Mouse (Mus musculus) ES-E14 (cell line): ENCODE measurements around the gene Ddx5. TPM values are rescaled to one million over a fixed set of nuclear protein-coding genes. Genes with fewer than 3 reads are reported as not detected.

Experiments used
- DNase-seq: peaks from one replicate; pipeline ENCODE4 v3.0.0-alpha.2; 2013; ENCODE audit warnings: low read depth, low spot score
- H3K27ac ChIP-seq: 2 replicates; pipeline ENCODE4 v1.5.1; 2012; ENCODE audit warnings: low read depth, mild to moderate bottlenecking, low read length, moderate library complexity, mixed read lengths; ENCODE audit not compliant: poor library complexity, insufficient read depth, severe bottlenecking
- H3K36me3 ChIP-seq: 2 replicates; pipeline ENCODE4 v1.6.1; 2012; ENCODE audit warnings: mild to moderate bottlenecking, low read length, moderate library complexity, mixed read lengths; ENCODE audit not compliant: control insufficient read depth, poor library complexity, insufficient read depth, severe bottlenecking
- H3K4me1 ChIP-seq, 2 experiments: fragments of 150-350 bp in 1 of 2; sonication (generic) in 1 of 2; 2 replicates each; pipeline ENCODE4 v1.6.1; 2012; ENCODE audit warnings: low read length in 2 of 2, mild to moderate bottlenecking in 1 of 2, mixed read lengths in 1 of 2; ENCODE audit not compliant: control insufficient read depth in 2 of 2, insufficient read depth in 2 of 2, poor library complexity in 1 of 2
- H3K4me3 ChIP-seq, 2 experiments: fragments of 150-350 bp in 1 of 2; sonication (generic) in 1 of 2; 2 replicates each; pipeline ENCODE4 v1.5.1; 2012; ENCODE audit warnings: low read length in 2 of 2, low read depth in 1 of 2, mild to moderate bottlenecking in 1 of 2, mixed read lengths in 1 of 2; ENCODE audit not compliant: insufficient read depth in 1 of 2, poor library complexity in 1 of 2, severe bottlenecking in 1 of 2
- H3K9ac ChIP-seq: 2 replicates; pipeline ENCODE4 v1.6.1; 2012; ENCODE audit warnings: low read depth, mild to moderate bottlenecking, low read length, mixed read lengths; ENCODE audit not compliant: poor library complexity, insufficient read depth, severe bottlenecking
- H3K9me3 ChIP-seq: fragments of 150-350 bp; sonication (generic); 2 replicates; pipeline ENCODE4 v1.6.1; 2012; ENCODE audit warnings: low read depth, mild to moderate bottlenecking, low read length; ENCODE audit not compliant: control insufficient read depth, insufficient read depth
- CHD2 ChIP-seq: IDR thresholded peaks from 2 replicates; pipeline ENCODE4 v1.6.1; 2014; ENCODE audit warnings: mild to moderate bottlenecking, low read depth, low read length, inconsistent platforms
- HCFC1 ChIP-seq: IDR thresholded peaks from 2 replicates; pipeline ENCODE4 v1.6.1; 2012; ENCODE audit warnings: low read length, inconsistent platforms, borderline replicate concordance; ENCODE audit not compliant: insufficient read depth
- MAFK ChIP-seq: IDR thresholded peaks from 2 replicates; pipeline ENCODE4 v1.6.1; 2014; ENCODE audit warnings: mild to moderate bottlenecking, low read depth, low read length, inconsistent platforms; ENCODE audit not compliant: insufficient read depth
- ZC3H11A ChIP-seq: IDR thresholded peaks from 2 replicates; pipeline ENCODE4 v1.6.1; 2012; ENCODE audit warnings: low read depth, mild to moderate bottlenecking, inconsistent platforms, low read length, borderline replicate concordance
- ZNF384 ChIP-seq: IDR thresholded peaks from 2 replicates; pipeline ENCODE4 v1.6.1; 2012; ENCODE audit warnings: low read depth, low read length, inconsistent platforms
- in situ Hi-C, 2 experiments: fragments of 600-800 bp; cut with MboI; formaldehyde crosslinking; loops; one replicate each; pipeline ENCODE4 v1.15.1; 2025; ENCODE audit warnings: low sequenced_read_pairs in 2 of 2, inconsistent platforms in 1 of 2; ENCODE audit not compliant: unreplicated experiment in 2 of 2
- total RNA-seq: library from RNA; depleted of rRNA; stranded (reverse); fragments of 300-350 nt; gene quantifications from 2 replicates; pipeline ENCODE4 v1.2.3, GENCODE M21; 2012

The Ddx5 gene
- total RNA-seq, 1 experiment = 403 TPM

GRCm38 (mm10) chr11:106819595-106819994 is 30.6 kb upstream of the Ddx5 start:
- no peak for DNase-seq
- Histone ChIP-seq H3K27ac (no peak overlapping the region), H3K9me3 (no peaks in the 10 kb centered on the region), H3K4me3 (no peak overlapping the region), H3K4me1 (no peaks in the 10 kb centered on the region), H3K9ac (no peak overlapping the region), H3K36me3 (peaks cover 26% of the 10 kb centered on the region)
- in situ Hi-C loops = no loop called here
- TF ChIP-seq ZNF384 = no peak
- TF ChIP-seq CHD2 = no peak
- TF ChIP-seq HCFC1 = no peak
- no peak for TF ChIP-seq MAFK
- no peak for TF ChIP-seq ZC3H11A

- H3K9me3 ChIP-seq = no peaks in the 10 kb centered on the region
- TF ChIP-seq ZNF384 (no peak), MAFK (no peak), HCFC1 (no peak), ZC3H11A (no peak), CHD2 (no peak)
- no peak overlapping the region for H3K27ac ChIP-seq
- H3K9ac ChIP-seq = no peak overlapping the region
- in situ Hi-C loops = no loop called here
- no peak for DNase-seq
- H3K36me3 ChIP-seq = peaks cover 26% of the 10 kb centered on the region
- no peak overlapping the region for H3K4me3 ChIP-seq
- no peaks in the 10 kb centered on the region for H3K4me1 ChIP-seq
Measured at GRCm38 (mm10) chr11:106818341-106818740, 29.4 kb upstream of the Ddx5 start.

- no peak overlapping the region for H3K9ac ChIP-seq
- no peaks in the 10 kb centered on the region for H3K9me3 ChIP-seq
- in situ Hi-C loops = no loop called here
- no peak overlapping the region for H3K4me3 ChIP-seq
- TF ChIP-seq ZC3H11A (no peak), HCFC1 (no peak), ZNF384 (no peak), MAFK (no peak), CHD2 (no peak)
- no peak overlapping the region for H3K27ac ChIP-seq
- peaks cover 26% of the 10 kb centered on the region for H3K36me3 ChIP-seq
- no peak for DNase-seq
- H3K4me1 ChIP-seq = no peaks in the 10 kb centered on the region
Measured at GRCm38 (mm10) chr11:106817808-106818207, 28.8 kb upstream of the Ddx5 start.

- Histone ChIP-seq H3K9ac (no peak overlapping the region), H3K36me3 (peaks cover 23% of the 10 kb centered on the region), H3K9me3 (no peaks in the 10 kb centered on the region), H3K27ac (no peak overlapping the region), H3K4me1 (no peaks in the 10 kb centered on the region), H3K4me3 (no peak overlapping the region)
- DNase-seq = no peak
- TF ChIP-seq ZC3H11A = no peak
- TF ChIP-seq HCFC1 = no peak
- no peak for TF ChIP-seq ZNF384
- no peak for TF ChIP-seq CHD2
- TF ChIP-seq MAFK = no peak
- in situ Hi-C loops = no loop called here
Measured at GRCm38 (mm10) chr11:106817156-106817555, 28.2 kb upstream of the Ddx5 start.

- no peak for DNase-seq
- no peak overlapping the region for H3K27ac ChIP-seq
- no peak overlapping the region for H3K4me3 ChIP-seq
- in situ Hi-C loops = no loop called here
- no peaks in the 10 kb centered on the region for H3K9me3 ChIP-seq
- H3K9ac ChIP-seq = no peak overlapping the region
- peaks cover 24% of the 10 kb centered on the region for H3K36me3 ChIP-seq
- H3K4me1 ChIP-seq = no peaks in the 10 kb centered on the region
- TF ChIP-seq ZC3H11A = no peak
- TF ChIP-seq CHD2 = no peak
- TF ChIP-seq MAFK = no peak
- no peak for TF ChIP-seq HCFC1
- no peak for TF ChIP-seq ZNF384
Measured at GRCm38 (mm10) chr11:106816316-106816715, 27.3 kb upstream of the Ddx5 start.
